Mouse (Mus musculus): ENCODE results near the gene Parp16.
A peak's percentile ranks its signal among the peaks of the same experiment; 100 is the strongest.
"Not testable (repeated sequence)": the region's sequence is repeated elsewhere in the genome, so short reads cannot be mapped to it uniquely, and the experiment has no call there.

The Parp16 gene

DNA sequence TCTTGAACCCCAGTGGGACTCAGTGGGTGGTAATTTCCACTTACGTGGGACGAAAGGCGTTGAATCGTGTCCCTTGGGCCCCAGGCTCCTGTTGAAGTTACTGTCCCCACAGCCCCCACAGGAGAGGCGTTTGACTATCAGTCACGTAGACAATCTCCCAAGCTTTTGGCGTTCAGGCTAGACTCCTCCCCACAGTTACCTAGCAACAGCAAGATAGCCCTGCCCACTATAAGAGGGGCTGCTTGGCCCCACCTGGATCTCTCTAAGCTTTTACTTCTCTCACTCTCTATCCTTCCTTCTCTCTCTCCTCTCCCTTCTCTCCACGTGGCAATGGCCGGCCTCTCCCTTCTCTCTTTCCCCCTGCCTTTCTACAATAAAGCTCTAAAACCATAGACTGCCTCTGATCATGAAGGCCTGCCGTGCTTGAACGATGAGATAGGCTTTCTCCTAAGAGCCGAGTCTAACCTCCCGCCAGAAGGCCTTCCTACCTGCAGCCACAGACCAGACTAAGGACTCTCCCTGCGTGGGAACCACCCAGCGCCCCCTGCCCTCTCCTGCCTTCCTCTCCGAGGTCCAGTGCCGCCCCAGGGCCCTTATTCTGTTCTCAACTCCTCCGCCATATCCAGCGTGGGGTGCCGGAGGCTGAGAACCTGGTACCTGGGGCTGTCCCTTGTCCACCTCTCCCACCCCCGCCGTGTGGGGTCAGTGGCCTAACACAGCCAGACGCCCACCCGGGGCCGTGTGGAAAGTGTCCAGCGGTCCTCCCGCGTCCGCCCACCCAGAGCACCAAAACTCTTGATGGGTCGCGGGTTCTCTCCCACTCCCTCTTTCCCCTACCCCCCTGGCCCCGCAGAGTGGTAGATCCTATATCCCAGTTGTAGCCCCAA is 13.4 kb downstream of the Parp16 start:
- no peak for DNase-seq (ENCODE audit: low read depth, low spot score)

DNA sequence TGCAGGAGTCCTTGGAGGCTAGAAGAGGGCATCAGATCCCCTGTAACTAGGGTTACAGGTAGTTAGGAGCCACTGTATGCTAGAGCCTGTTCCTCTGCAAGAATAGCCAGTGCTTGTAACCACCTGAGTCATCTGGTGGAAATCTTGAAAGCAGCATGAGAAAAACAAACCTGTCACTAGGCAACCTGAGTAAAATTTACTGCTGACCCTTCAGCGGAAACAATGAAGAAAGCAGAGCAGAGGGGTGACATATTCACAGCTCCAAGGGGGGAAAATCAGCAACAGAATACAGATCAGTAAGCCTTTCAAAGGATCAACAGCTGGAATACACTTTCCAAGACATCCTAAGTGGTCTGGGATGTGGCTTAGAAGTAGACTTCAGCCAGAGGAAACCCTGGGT is 16.4 kb downstream of the Parp16 start:
- no peak for DNase-seq (ENCODE audit: low read depth, low spot score)

DNA sequence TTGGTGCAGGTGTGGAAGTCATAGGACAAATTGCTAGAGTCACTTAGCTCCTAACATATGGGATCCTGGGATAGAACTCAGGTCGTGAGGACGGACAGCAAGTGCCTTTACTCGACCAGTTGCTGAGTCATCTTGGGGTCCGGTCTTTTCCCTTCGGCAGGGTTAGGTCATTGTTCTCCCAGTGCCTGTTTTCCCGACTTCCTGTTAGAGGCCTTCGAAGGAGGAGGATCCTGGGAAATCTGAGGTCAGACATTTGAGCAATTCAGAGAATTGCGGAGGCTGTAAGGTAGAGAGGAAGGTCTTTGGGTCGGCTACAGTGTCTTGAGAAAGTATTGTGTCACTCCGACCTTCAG is 19.2 kb downstream of the Parp16 start:
- no peak for DNase-seq (ENCODE audit: low read depth, low spot score)

DNA sequence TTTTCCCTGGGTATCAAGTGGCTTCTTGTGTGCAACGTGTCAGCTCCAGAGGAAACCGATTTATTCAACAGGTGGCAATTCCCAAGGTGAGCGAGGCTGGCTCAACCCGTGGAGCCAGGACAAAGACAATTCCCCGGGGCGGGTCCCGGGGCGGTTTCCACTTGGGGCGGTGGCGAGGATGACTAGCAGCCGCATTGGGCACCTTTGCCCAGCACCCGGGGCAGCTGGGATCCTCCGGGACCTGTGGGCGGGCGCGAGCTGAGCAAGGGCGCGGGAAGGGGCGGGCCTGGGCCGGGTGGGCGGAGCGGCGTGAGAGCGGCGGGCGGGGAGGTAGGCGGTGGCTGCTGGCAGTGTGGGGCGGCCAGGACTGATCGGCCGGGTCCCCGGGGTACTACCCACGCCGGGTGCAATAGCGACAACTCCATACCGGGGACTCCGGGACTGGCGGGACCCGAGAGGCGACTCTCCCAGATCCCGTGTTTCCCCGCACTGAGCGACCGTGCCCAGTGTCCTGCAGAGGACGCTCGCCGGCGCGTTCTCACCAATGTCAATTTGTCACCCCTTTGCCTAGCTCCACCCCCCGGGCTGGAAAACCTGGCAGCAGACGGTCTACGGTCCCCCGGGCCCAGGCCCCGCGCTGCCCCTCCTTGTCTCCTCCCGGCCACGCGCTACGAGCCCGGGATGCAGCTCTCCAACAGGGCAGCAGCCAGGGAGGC is 19.8 kb downstream of the Parp16 start:
- peak; percentile 89 for DNase-seq (ENCODE audit: low read depth, low spot score)

DNA sequence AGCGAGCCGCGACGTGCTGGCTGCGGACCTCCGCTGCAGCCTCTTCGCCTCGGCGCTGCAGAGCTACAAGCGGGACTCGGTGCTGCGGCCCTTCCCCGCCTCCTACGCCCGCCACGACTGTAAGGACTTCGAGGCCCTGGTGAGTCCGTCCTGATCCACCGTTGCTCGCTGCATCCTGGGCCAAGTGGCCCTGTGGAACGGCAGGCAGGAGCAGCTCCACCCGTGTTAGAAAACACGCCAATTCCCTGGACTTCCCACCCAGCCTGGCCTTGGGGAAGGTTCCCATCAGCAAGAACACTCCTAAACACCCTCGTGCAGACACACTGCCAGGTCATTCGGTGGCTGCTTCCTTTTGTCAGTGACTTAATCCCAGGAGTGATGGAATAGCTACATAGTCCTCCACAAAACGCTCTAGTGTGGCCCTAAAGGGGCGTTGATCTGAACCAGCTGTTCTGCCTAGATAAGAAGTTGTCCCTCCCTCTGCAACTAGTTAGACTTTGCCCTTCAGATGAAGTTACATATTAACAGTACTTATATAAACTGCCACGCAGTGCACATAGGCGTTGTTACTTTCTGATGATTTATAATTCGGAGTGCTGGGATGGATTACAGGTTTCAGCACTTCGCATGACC is 20.5 kb downstream of the Parp16 start:
- DNase-seq (ENCODE audit: low read depth, low spot score) = no peak

DNA sequence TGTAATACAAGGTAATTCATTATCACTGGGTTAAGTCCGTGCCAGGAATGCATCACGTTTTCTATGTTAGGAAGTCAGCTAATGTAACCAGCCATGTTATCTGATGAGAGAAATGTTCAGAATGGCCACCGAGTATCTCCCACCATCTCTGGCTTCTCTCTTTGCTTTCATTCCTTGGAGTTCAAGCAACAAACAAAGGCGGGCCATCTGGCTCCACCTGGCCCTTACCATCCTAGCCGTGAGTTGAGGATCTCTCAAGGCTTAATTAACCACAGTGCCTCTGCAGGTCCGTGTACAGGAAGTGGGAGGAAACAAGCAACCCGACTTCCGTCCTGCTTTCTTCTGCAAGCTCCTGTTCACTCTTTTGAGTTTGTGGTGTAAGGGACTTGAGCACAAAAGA is 21.8 kb downstream of the Parp16 start:
- peak; percentile 71 for DNase-seq (ENCODE audit: low read depth, low spot score)

DNA sequence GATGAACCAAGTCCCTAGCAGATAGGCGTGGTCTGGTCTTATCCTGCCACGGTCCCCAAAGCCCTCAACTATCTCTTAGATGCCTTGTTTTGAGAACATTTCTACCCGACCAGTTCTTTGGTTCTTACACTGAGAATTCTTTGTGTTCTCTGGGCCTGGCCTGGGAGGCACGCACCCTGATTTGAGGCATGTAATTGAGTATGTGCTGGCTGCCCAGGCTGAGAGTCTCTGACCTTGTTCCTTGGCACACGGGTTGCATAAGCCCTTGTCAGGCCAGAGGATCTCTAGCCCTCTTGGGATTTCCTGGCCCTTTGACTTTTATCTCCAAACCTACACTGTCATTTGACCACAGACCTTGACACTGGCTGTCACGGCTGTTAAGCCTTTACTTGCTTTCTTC is 22.5 kb downstream of the Parp16 start:
- DNase-seq (ENCODE audit: low read depth, low spot score) = peak; percentile 30

DNA sequence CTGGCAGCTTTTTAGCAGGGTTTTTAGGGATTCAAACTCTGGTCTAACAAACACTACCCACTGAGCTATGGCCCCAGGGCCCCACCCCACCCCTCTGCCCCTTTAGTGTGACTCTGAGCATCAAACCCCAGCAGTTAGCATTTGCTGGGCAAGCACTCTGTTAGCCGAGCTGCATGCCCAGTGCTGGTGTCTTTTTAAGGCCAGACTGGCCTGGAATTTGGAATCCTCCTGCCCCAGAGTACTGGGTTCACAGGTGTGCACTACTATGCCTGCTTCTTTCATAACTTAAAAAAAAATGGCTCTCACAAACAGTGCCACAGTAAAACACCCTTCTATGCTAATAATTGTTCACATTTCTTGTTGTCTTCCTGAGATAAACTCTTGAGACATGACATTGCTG is 23.8 kb downstream of the Parp16 start:
- no peak for DNase-seq (ENCODE audit: low read depth, low spot score)

DNA sequence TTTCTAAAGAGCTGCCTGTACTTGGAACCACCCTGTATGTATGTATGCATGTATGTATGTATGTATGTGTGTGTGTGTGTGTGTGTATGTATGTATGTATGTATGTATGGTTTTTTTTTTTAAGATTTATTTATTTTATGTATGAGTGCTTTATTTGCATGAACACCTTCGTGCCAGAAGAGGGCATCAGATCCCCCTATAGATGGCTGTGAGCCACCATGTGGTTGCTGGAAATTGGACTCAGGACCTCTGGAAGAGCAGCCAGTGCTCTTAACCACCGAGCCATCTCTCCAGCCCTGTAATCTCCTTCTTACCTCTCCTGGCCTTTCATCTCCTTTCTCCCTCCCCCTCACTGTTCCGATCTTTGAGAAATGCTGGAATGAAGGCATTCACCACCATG is 25.2 kb downstream of the Parp16 start:
- not testable (repeated sequence) for DNase-seq (ENCODE audit: low read depth, low spot score)

DNA sequence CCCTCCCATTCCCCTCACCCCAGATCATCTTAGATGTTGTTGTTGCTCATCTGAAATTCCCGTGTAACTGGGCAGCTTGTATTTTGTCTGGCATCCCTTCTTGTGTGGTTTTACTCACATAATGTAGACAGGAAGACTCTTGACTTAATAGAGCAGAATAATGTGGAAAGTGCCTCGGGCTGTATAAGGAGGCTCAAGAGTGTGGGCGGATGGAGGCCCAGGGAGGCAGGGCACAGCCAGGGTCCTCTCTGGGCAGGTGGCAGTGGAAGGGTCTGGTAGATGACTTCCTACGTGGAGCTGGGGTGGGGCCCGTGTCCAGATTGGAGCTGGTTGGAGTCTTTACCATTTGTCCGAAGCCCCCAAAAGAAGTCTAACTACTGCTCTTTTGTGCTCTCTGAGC is 28.8 kb downstream of the Parp16 start:
- no peak for DNase-seq (ENCODE audit: low read depth, low spot score)

DNA sequence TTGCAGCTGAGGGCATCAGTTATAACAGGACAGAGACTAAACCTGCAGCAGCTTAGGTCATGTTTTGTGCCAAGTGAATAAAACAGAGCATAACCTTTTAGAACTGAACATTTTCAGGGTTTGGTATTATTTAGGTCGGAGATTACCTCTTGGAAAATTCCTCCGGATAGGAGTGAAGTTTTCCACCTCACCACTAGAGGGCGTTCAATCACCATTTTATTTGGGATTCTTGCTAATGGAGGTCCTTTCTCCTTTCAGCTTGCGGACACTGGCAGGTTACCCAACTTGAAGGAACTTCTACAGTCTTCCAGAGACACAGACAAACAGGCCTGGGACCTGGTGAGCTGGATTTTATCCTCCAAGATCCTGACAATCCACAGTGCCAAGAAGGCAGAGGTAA is 30.6 kb downstream of the Parp16 start:
- no peak for DNase-seq (ENCODE audit: low read depth, low spot score)

DNA sequence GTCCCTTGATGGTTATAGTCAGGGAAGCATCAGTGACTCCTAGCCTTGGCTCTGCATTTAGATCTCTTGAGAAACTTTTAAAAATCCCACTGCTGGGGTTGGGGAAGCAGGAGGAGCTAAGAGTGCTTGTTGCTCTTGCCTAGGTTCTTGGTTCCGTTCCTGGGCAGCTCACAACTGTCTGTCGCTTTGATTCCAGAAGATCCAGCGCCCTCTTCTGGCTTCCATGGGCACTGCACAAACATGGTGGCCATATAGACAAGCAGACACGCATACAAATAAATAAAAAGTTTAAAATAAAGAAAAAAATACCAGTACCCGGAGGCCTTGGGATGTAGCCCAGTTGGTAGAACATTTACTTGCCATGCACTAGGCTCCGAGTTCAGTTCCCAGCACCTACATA is 35.1 kb downstream of the Parp16 start:
- peak; percentile 30 for DNase-seq (ENCODE audit: low read depth, low spot score)

DNA sequence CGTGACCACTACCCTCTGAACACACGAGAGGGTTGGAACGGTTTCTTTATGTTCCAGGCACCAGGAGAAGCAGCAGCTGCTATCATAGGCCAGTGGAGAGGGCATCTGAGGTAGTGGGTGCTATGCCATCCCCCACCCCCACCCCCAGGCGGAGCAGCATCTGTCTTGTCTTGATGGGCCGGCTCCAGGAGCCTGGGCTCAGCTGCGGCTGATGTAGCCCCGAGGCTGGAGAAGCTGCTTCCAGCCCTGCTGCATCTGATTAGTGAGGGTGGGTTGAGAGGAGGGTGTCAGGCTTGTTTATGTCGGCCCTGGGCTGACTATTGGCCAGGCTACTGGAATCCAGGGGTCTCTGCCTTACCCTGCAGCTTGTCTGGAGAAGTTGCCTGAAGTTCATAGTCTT is 36.1 kb downstream of the Parp16 start:
- no peak for DNase-seq (ENCODE audit: low read depth, low spot score)

DNA sequence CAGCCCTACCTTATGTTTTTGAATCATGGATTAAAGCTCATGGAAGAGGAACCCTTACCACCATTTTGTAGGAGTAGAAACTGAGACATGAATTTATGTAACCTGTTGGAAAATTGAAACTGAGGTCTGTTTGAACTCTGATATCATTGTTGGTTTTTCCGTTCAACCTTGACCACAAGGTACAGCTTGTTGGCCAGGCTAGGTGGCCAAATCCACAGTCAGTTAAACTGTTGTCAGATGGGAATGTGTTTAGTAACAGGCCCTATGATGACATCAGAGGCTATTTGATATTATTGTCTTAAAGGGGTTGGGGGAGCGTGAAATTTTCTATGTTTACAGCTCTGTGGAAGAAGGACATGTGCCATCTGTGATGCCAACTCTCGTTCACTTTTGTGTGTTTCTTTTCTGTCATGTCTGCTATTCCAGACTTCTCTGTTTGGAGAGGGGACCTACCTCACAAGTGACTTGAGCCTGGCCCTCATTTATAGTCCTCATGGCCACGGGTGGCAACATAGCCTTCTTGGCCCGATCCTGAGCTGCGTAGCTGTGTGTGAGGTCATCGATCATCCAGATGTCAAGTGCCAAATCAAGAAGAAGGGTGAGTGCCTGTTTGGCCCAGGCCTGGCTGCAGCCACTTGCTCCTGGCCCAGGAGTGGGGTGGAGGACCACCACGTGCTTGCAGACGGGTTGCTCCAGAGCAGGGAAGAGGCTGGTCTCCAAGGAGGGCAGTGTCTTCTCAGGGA is 38.3 kb downstream of the Parp16 start:
- DNase-seq (ENCODE audit: low read depth, low spot score) = no peak

DNA sequence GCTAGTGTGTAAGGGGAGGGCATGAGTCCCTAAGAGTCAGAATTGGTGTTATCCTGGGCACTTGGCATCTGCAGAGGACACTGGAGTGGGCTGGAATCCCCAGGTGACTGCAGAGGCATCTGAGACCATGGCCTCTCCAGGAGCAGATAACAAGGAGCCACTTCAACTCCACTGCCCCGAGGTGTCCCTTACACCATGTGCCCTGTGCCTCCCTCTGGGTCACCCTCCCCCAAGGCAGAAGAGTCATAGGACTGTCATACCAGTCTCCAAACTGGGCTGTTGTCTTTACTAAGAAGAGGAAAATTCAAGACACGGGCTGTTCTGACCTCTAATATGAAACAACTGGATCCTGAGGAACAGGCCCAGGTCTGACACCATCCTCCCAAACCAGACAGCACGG is 39.6 kb downstream of the Parp16 start:
- no peak for DNase-seq (ENCODE audit: low read depth, low spot score)

DNA sequence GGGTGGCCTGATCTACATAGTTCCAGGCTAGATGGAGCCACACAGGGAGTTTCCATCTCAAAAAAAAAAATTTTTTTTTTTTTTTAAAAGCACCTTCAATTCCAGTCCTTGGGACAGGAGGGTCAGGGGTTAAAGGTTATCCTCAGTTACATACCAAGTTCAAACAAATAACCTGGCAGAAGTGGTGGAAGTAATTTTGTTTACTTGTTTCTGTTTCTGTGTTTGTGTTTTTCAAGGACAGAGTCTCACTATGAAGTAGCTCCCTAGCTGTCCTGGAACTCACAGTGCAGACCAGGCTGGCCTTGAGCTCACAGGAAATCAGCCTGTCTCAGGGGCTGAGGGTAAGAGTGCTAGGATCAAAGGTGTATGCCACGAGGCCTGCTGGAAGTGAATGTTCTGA is 40.4 kb downstream of the Parp16 start:
- no peak for DNase-seq (ENCODE audit: low read depth, low spot score)

DNA sequence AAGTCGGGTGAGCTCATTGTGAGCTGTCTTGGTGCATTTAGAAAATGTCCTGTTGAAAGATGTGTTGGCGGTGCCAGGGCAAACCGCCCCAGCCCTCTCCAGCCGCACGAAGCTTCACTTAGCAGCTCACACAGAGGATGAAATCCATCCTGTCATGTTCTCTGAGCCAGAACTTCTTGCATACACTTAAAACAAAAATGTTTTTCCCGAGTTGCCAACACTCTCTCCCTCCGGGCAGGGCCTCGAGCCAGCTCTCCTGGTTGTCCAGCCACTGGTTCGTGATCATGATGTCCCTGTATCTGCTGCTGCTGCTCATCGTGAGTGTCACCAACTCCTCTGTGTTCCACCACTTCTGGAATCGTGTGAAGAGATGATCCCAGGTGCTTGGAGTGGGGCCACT is 42.5 kb downstream of the Parp16 start:
- no peak for DNase-seq (ENCODE audit: low read depth, low spot score)

DNA sequence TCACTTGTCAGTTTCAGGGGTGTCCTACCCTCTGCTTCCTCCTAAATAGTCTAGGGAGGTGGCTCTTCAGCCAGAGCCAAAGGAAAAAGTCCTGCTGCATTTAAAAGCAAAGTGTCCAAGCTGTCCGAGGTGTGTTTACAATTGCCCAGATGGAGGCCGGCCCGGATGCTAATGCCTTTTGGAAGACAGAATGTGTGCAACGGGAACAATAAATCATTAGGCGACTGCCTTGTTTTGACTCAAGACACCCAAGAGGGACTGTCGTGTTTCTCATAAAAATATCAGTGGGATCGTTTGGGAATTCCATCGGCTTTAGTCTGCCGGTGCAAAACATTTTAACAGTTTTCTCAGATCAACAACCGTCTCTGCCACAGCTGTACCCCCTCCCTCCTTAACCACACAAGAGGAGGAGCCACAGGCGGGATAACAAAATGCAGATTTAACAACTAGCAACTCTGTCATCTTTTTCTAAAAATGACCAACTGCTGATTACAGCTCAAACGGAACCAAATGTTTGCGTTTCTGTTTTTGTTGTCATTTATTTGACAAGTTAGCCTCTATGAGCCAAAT is 43.1 kb downstream of the Parp16 start:
- no peak for DNase-seq (ENCODE audit: low read depth, low spot score)

DNA sequence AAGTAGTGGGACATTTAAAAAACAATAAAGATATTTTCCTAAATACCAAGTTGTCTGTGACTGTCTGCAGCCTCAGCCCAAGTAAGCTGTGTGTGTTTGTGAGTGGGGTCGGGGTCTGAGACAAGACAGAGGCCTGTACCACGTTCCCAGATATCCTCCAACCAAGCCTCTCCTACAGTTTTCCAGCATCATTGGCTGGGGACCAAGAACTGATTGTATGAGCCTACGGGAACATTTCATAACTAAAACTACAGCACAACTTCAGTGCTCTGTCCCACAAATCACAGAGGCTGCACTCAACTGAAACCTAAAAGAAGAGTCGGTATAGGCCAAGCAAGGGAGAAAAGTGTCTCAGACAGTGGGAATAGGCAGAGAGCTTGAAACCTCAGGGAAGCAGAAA is 44.0 kb downstream of the Parp16 start:
- DNase-seq (ENCODE audit: low read depth, low spot score) = no peak

DNA sequence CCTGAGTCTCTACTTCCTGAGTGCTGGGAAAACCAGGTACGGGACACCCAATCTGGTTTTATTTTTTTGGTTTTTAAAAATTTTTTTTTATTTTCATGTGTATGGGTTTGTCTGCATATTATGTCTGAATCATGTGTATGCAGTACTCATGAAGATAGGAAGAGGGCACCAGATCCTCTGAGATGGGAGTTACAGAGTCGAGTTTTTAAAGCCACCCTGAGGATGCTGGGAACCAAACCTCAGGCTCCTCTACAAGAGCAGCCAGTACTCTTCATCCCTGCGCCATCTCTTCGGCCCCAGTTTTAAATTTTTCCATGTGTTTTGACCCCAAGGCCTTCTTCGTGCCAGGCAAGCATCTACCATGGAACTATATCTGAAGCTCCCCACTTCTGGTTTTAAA is 44.6 kb downstream of the Parp16 start:
- DNase-seq (ENCODE audit: low read depth, low spot score) = no peak

DNA sequence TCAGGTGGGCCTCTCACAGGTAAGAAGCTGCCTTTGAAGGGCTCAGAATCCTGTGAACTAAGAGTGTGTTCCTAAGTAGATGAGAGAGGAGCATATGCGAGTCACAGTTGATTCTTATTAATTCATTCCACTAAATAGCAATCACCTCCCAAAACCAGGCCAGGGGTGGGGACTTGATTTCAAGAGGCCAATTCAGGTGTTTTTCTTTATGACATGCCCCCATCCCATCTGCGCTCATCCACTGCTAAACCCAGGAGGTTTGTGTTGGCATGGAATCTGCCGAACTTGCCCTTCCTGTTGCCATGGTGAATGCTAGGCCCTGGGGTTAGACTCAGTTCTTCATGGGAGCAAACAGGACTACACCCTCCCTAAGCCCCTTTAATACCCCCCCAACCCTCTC is 45.4 kb downstream of the Parp16 start:
- no peak for DNase-seq (ENCODE audit: low read depth, low spot score)

DNA sequence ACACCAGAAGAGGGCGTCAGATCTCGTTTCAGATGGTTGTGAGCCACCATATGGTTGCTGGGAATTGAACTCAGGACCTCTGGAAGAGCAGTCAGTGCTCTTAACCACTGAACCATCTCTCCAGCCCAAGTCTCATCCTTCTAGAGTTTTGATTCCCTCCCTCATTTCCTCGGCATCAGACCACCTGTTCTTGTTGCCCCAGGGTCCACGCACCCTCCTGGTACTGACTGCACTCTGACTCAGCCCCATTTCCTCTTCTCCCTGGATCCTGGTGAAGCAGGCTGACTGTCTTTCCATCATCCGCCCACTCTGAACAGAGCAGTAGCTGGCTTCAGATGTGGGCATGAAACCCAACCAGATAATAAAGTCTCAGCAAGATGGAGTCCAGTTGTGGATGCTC is 46.8 kb downstream of the Parp16 start:
- no peak for DNase-seq (ENCODE audit: low read depth, low spot score)
